23 mouse cellular contexts compared by ENCODE assay signal in the genomic region with DNA sequence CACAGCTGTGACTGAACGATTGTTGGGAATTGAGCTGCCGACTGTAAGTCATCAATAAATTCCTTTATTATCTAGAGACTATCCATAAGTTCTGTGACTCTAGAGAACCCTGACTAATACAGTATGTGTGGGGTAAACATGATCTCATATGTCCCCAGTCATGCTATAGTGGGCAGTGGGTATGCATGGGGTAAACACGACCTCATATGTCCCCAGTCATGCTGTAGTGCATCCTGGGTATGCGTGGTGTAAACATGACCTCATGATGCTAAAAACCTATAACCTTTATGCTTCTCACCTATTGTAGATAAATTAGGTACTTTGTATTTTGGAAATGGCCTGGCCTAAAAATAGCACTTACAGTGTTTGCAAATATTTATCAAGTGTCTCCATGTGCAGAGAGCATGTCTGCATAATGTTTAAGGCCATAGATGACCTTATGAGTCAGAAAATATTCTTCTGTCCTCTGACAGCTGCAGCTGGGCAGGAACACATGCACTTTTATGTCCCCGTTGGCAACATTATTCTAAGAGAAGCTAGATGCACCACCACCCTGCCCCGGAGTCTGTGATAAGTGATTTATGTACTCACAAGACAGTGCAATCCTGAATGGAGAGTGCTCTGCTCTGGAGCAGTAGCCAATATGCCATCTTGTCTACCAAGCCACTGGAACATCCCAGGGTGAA.
"Had no signal": no experiment of that assay in that cellular context is flagged by ENCODE, and none has a peak within 500 bp of the region (broad histone marks: within the 10 kb centered on the region; RNA-seq: fewer than 3 reads in every experiment).

No protein-coding gene starts in this region.

- H3K9me3 ChIP-seq: heart, embryonic 13.5 days; heart, embryonic 15.5 days; hindbrain, embryonic 13.5 days; hindbrain, embryonic 15.5 days; limb, embryonic 13.5 days; limb, embryonic 15.5 days; liver, embryonic 12.5 days had no signal

- H3K36me3 ChIP-seq: heart, embryonic 13.5 days; heart, embryonic 15.5 days; hindbrain, embryonic 13.5 days; hindbrain, embryonic 15.5 days; limb, embryonic 13.5 days; limb, embryonic 15.5 days; liver, embryonic 12.5 days had no signal

- DNase-seq: gastrocnemius, postnatal 10 days; gastrocnemius, postnatal 25 days; heart, adult 11 months; heart, adult 2 months; heart, postnatal 10 days; kidney, adult 11 months; kidney, adult 8-10 months; kidney, postnatal 14 days; kidney, postnatal 36 days; layer of hippocampus, adult 9-11 months; layer of hippocampus, postnatal 36 days; left cerebral cortex, postnatal 4 days had no signal

- H3K9ac ChIP-seq: heart, embryonic 13.5 days; heart, embryonic 15.5 days; hindbrain, embryonic 13.5 days; hindbrain, embryonic 15.5 days; limb, embryonic 13.5 days; limb, embryonic 15.5 days; liver, embryonic 12.5 days; liver, embryonic 14.5 days had no signal

- H3K27me3 ChIP-seq: heart, embryonic 13.5 days; heart, embryonic 15.5 days; hindbrain, embryonic 13.5 days; hindbrain, embryonic 15.5 days; limb, embryonic 13.5 days; limb, embryonic 15.5 days; liver, embryonic 12.5 days had no signal

- H3K27ac ChIP-seq: heart, adult 2 months; heart, embryonic 13.5 days; heart, embryonic 15.5 days; hindbrain, embryonic 13.5 days; hindbrain, embryonic 15.5 days; hindbrain, postnatal 0 days; limb, embryonic 13.5 days; limb, embryonic 15.5 days; liver, embryonic 12.5 days; liver, embryonic 14.5 days had no signal

- H3K4me2 ChIP-seq: heart, embryonic 11.5 days; heart, embryonic 13.5 days; heart, embryonic 15.5 days; hindbrain, embryonic 13.5 days; hindbrain, embryonic 15.5 days; limb, embryonic 13.5 days; limb, embryonic 15.5 days; liver, embryonic 12.5 days had no signal

- H3K4me1 ChIP-seq: limb, embryonic 15.5 days had no signal

- ATAC-seq: hindbrain, postnatal 0 days; intestine, embryonic 16.5 days; liver, embryonic 12.5 days had no signal

- H3K4me3 ChIP-seq: heart, adult 2 months; heart, embryonic 13.5 days; heart, embryonic 15.5 days; hindbrain, embryonic 13.5 days; hindbrain, embryonic 15.5 days; limb, embryonic 13.5 days; limb, embryonic 15.5 days; liver, embryonic 12.5 days had no signal
